Mouse (Mus musculus) myocyte (in vitro differentiated cells): ENCODE measurements around the gene Suz12. TPM values are rescaled to one million over a fixed set of nuclear protein-coding genes. Genes with fewer than 3 reads are reported as not detected.

Source experiments
- H3K27me3 ChIP-seq: one replicate; pipeline ENCODE4 v1.6.1; 2011; ENCODE audit not compliant: control insufficient read depth, insufficient read depth, insufficient read length
- H3K36me3 ChIP-seq: one replicate; pipeline ENCODE4 v1.6.1; 2011; ENCODE audit not compliant: control insufficient read depth, insufficient read depth
- H3K4me2 ChIP-seq: one replicate; pipeline ENCODE4 v1.6.1; 2011; ENCODE audit warnings: low read depth, control low read depth
- H3K4me3 ChIP-seq: one replicate; pipeline ENCODE4 v1.5.1; 2011; ENCODE audit warnings: mild to moderate bottlenecking, control low read depth, moderate library complexity
- H3K79me2 ChIP-seq: one replicate; pipeline ENCODE4 v1.6.1; 2011; ENCODE audit not compliant: control insufficient read depth, insufficient read depth
- H3ac ChIP-seq: one replicate; pipeline ENCODE4 v1.6.1; 2011; ENCODE audit not compliant: control insufficient read depth, insufficient read length
- CEBPB ChIP-seq: IDR thresholded peaks from 2 replicates; pipeline ENCODE4 v1.6.1; 2011; ENCODE audit warnings: mild to moderate bottlenecking, moderate library complexity; ENCODE audit not compliant: poor library complexity, insufficient read depth, severe bottlenecking
- E2F4 ChIP-seq: IDR thresholded peaks from one replicate; pipeline ENCODE4 v1.6.1; 2011; ENCODE audit warnings: mild to moderate bottlenecking, control low read depth, moderate library complexity; ENCODE audit not compliant: insufficient read depth
- MAX ChIP-seq: IDR thresholded peaks from one replicate; pipeline ENCODE4 v1.6.1; 2011; ENCODE audit warnings: low read depth, mild to moderate bottlenecking, control low read depth
- MYOD1 ChIP-seq, 3 experiments: IDR thresholded peaks; one replicate each; pipeline ENCODE4 v1.6.1; 2011; ENCODE audit warnings: control low read depth in 2 of 3, low read depth in 2 of 3, mild to moderate bottlenecking in 2 of 3, moderate library complexity in 1 of 3; ENCODE audit not compliant: insufficient read length in 2 of 3, control insufficient read depth in 1 of 3
- MYOG ChIP-seq, 3 experiments: IDR thresholded peaks; one replicate each; pipeline ENCODE4 v1.6.1; 2011; ENCODE audit warnings: control low read depth in 2 of 3, low read depth in 2 of 3, mild to moderate bottlenecking in 2 of 3; ENCODE audit not compliant: insufficient read length in 2 of 3, control insufficient read depth in 1 of 3, insufficient read depth in 1 of 3
- POLR2A ChIP-seq: IDR thresholded peaks from one replicate; pipeline ENCODE4 v1.6.1; 2011; ENCODE audit warnings: low read depth, mild to moderate bottlenecking, control low read depth, moderate library complexity; ENCODE audit not compliant: insufficient read length
- POLR2AphosphoS2 ChIP-seq: IDR thresholded peaks from one replicate; pipeline ENCODE4 v1.6.1; 2011; ENCODE audit warnings: low read depth, control low read depth; ENCODE audit not compliant: insufficient read length
- REST ChIP-seq: IDR thresholded peaks from one replicate; pipeline ENCODE4 v1.6.1; 2011; ENCODE audit warnings: mild to moderate bottlenecking, control low read depth, moderate library complexity; ENCODE audit not compliant: insufficient read depth, insufficient read length
- SRF ChIP-seq: IDR thresholded peaks from one replicate; pipeline ENCODE4 v1.6.1; 2011; ENCODE audit warnings: low read depth; ENCODE audit not compliant: control insufficient read depth, insufficient read length
- TCF12 ChIP-seq: IDR thresholded peaks from one replicate; pipeline ENCODE4 v1.6.1; 2011; ENCODE audit warnings: mild to moderate bottlenecking, control low read depth; ENCODE audit not compliant: poor library complexity, insufficient read depth, severe bottlenecking
- TCF3 ChIP-seq: IDR thresholded peaks from one replicate; pipeline ENCODE4 v1.6.1; 2011; ENCODE audit warnings: low read depth, control low read depth; ENCODE audit not compliant: insufficient read length
- USF1 ChIP-seq: IDR thresholded peaks from one replicate; pipeline ENCODE4 v1.6.1; 2011; ENCODE audit warnings: low read depth, mild to moderate bottlenecking, control low read depth, moderate library complexity
- polyA plus RNA-seq: library from polyadenylated mRNA; unstranded; fragments of >200 nt; fragmentation: generic; extraction: Trizol; gene quantifications from one replicate; pipeline ENCODE4 v1.2.1, GENCODE M21; 2012; ENCODE audit warnings: missing spikeins

Suz12 gene
- polyA plus RNA-seq, 1 experiment, result 8.3 TPM

DNA sequence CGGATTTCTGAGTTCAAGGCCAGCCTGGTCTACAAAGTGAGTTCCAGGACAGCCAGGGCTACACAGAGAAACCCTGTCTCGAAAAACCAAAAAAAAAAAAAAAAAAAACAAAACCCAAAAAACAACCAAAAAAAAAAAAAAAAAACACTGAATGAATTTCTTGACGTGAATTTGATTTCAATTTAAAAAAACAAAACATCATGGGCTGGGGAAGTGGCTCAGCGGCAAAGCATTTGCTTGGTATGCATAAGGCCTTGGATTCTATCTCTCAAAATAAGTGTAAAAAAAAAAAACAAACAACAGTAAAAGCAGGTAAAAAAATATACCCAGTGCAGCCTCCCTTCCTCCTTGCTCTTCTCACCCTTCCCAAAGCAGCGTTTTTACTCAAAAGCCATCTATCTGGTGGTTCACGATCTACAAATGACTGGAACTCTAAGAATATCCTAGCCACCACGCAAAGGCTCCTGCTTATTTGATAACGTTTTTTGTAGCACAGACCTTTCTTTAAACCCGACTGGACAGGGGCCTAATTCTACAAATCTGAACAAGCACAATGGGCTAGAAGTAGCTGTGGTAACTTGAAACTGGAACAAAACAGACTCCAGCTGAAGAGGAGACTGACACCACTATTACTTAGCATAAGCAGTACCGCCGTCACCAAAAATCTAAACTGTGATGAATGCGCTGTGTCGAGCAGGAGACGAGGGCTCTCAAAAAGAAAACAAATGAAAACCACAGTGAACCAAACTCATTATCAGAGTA, 85.1 kb downstream of the Suz12 start:
- H3K4me3 ChIP-seq, result no peak overlapping the region
- H3K79me2 ChIP-seq, result peaks cover 8% of the 10 kb centered on the region
- H3K36me3 ChIP-seq, result no peaks in the 10 kb centered on the region
- no peak for TF ChIP-seq TCF12
- TF ChIP-seq CEBPB, result no peak
- TF ChIP-seq E2F4, result no peak
- TF ChIP-seq REST, result no peak
- TF ChIP-seq TCF3, result no peak
- H3ac ChIP-seq, result no peak overlapping the region
- peak overlapping the region; percentile 59 for H3K4me2 ChIP-seq
- no peaks in the 10 kb centered on the region for H3K27me3 ChIP-seq

DNA sequence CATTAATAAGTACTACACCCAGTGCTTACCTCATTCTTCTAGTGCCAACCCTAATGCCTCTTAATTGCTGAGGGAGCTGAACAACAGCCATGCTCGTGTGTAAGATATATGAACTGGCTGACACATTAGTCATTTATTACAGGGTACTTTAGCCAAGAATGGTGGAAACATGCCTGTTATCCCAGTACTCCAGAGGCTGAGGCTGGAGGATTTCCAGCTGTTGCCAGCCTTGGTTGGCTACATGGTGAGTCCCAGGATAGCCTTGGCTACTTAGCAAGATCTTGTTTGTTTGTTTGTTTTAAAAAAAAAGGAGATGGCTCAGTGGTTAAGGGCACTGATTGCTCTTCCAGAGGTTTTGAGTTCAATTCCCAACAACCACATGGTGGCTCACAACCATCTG, 85.9 kb downstream of the Suz12 start:
- TF ChIP-seq MAX, result no peak
- TF ChIP-seq USF1, result no peak
- no peak for TF ChIP-seq MYOG (IDR thresholded peaks at IDR 0.05; ENCODE audit: control insufficient read depth in 1 of 3, insufficient read depth in 1 of 3, insufficient read length in 2 of 3, low read depth in 2 of 3)
- no peak for TF ChIP-seq MYOD1 (IDR thresholded peaks at IDR 0.05; ENCODE audit: control insufficient read depth in 1 of 3, insufficient read length in 2 of 3, low read depth in 2 of 3)
- no peak for TF ChIP-seq CEBPB
- TF ChIP-seq POLR2AphosphoS2, result no peak
- no peak for TF ChIP-seq REST
- TF ChIP-seq E2F4, result no peak
- TF ChIP-seq SRF, result no peak
- no peak for TF ChIP-seq TCF12
- no peak for TF ChIP-seq POLR2A
- no peak for TF ChIP-seq TCF3
- peaks cover 8% of the 10 kb centered on the region for H3K79me2 ChIP-seq
- no peaks in the 10 kb centered on the region for H3K36me3 ChIP-seq
- no peak overlapping the region for H3ac ChIP-seq
- peak overlapping the region; percentile 63 for H3K4me3 ChIP-seq
- peak overlapping the region; percentile 59 for H3K4me2 ChIP-seq
- H3K27me3 ChIP-seq, result no peaks in the 10 kb centered on the region

DNA sequence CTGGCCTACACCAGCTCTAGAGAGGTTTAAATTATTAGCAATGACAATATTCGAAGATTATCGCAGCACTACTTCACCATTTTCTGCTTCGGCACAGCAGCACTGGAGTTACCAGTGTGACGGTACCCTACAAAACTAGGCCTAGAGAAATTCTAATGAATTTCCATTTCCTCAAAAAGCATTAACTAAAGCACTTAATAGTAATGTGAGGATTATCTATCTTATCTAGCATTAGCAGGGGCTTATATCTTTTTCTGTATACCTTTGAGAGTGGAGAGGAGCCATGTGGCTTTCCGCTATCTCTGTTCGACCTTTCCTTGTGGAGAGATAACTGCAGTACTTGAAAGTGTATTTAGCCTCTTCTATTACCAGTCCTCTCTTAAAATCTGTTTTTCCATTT, 86.8 kb downstream of the Suz12 start:
- no peaks in the 10 kb centered on the region for H3K27me3 ChIP-seq
- peak overlapping the region; percentile 63 for H3K4me3 ChIP-seq
- H3K36me3 ChIP-seq, result no peaks in the 10 kb centered on the region
- peaks cover 8% of the 10 kb centered on the region for H3K79me2 ChIP-seq
- TF ChIP-seq POLR2AphosphoS2 (no peak), MYOG (IDR thresholded peaks at IDR 0.05; ENCODE audit: control insufficient read depth in 1 of 3, insufficient read depth in 1 of 3, insufficient read length in 2 of 3, low read depth in 2 of 3) (no peak), TCF3 (no peak), USF1 (no peak)
- peak overlapping the region; percentile 84 for H3K4me2 ChIP-seq
- no peak overlapping the region for H3ac ChIP-seq

DNA sequence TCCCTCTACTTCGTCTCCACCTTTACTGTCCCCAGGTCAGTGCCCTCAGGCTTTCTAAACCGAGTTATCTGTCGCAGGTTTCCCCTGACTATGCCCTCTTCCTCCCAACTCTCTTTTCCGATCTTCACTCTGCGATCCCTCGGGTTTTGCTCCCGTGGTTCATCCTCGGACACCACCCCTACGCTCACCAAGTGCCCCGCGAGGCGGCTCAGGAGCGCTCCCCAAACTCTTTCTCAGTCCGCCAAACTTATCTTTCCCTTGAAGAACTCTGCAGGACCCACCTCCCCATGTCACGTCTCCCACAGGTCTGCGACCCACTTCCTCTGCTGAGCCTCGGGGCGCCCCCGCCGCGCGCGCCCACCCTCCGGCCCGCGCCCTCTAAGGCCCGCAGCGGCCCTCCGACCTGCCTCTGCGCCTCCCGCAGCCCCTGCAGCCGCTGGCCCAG, 87.5 kb downstream of the Suz12 start:
- Histone ChIP-seq H3K4me3 (peak overlapping the region; percentile 63), H3ac (peak overlapping the region; percentile 37), H3K36me3 (no peaks in the 10 kb centered on the region), H3K27me3 (no peaks in the 10 kb centered on the region), H3K79me2 (peaks cover 8% of the 10 kb centered on the region), H3K4me2 (peak overlapping the region; percentile 84)
- no peak for TF ChIP-seq REST
- no peak for TF ChIP-seq TCF12
- TF ChIP-seq TCF3, result no peak
- no peak for TF ChIP-seq E2F4

DNA sequence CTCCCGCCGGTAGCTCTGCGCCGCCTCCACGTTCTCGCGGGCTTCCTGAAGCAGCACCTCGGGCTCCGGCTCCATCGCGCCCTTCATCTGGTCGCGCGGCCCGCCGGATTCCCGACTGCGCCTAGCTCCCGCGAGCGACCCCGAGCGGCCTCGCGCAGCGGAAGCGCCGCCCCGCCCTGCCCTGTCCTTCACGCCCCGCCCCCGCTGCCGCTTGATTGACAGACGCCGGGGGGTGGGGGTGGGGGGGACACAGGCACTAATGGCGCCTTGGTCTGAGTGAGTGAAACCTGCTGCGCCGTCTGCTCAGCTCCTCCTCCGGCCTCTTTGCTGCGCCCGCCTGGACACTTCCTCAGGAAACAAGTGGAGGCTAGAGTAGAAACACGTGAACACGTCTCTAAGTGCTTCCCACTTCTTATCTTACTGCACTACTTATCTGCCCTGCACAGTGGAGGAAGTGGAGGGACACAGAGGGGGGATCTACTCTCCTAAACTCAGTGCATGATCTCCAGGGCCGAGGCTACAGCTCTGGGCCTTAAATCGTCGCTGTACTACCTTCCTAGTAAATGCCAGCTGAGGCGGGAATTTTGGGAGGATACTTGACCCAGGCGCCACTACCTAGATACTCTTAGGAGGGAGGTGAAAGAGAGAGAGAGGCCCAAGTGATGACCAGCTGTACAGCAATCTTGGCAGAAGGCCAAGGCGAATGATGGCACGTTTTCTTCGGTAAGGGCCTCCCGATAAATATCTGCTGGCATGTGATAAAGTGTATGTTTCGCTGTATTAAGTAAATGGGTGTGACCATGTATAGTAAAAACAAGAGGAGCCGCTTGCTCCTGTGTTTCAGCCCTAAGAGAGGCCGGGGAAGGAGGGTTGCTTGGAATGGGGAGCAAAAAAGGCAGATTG, 88.2 kb downstream of the Suz12 start, which contains the start of gene Crlf3:
Crlf3 (minus strand) TSS at position 166 of the 903 bp plus-strand sequence.
- H3K79me2 ChIP-seq, result peaks cover 8% of the 10 kb centered on the region
- H3K4me2 ChIP-seq, result peak within 1 kb of the TSS; percentile 85
- peak in 1 of 3 experiments; percentile 23 for TF ChIP-seq MYOD1 (IDR thresholded peaks at IDR 0.05; ENCODE audit: control insufficient read depth in 1 of 3, insufficient read length in 2 of 3, low read depth in 2 of 3)
- no peak for TF ChIP-seq REST
- TF ChIP-seq TCF12, result no peak
- TF ChIP-seq MYOG (IDR thresholded peaks at IDR 0.05; ENCODE audit: control insufficient read depth in 1 of 3, insufficient read depth in 1 of 3, insufficient read length in 2 of 3, low read depth in 2 of 3), result no peak
- TF ChIP-seq SRF, result no peak
- peak; percentile 95 for TF ChIP-seq POLR2A
- TF ChIP-seq MAX, result no peak
- no peak for TF ChIP-seq CEBPB
- TF ChIP-seq TCF3, result no peak
- peak; percentile 85 for TF ChIP-seq POLR2AphosphoS2
- TF ChIP-seq USF1, result no peak
- TF ChIP-seq E2F4, result no peak
- H3K4me3 ChIP-seq, result peak within 1 kb of the TSS; percentile 63
- no peaks in the 10 kb centered on the region for H3K27me3 ChIP-seq
- peak within 1 kb of the TSS; percentile 37 for H3ac ChIP-seq
- no peaks in the 10 kb centered on the region for H3K36me3 ChIP-seq
